Mouse (Mus musculus) thymus, adult 2 months (tissue): ENCODE data around the gene Rgs12.

Experiments
- CTCF ChIP-seq: fragments of 200-500 bp; IDR thresholded peaks from 2 replicates; pipeline ENCODE4 v1.5.1; 2012; ENCODE audit warnings: mild to moderate bottlenecking, control low read depth, low read length, moderate library complexity, borderline replicate concordance; ENCODE audit not compliant: control insufficient read depth, poor library complexity, insufficient read depth; ENCODE audit errors: extremely low read depth
- POLR2A ChIP-seq: fragments of 200-500 bp; IDR thresholded peaks from 2 replicates; pipeline ENCODE4 v1.6.1; 2012; ENCODE audit warnings: mild to moderate bottlenecking, low read length, control low read depth, moderate library complexity; ENCODE audit not compliant: control insufficient read depth, poor library complexity, insufficient read depth; ENCODE audit errors: extremely low read depth

GRCm38 (mm10) chr5:34951161-34951834 is 2.1 kb downstream of the Rgs12 start:
- TF ChIP-seq CTCF: no peak
- no peak for TF ChIP-seq POLR2A
